Mouse (Mus musculus) right cerebral cortex, postnatal 36 days (tissue): ENCODE data around the gene Ecsit.
"Not testable (repeated sequence)": the region's sequence is repeated elsewhere in the genome, so short reads cannot be mapped to it uniquely, and the experiment has no call there.

Experiments used
- DNase-seq, 2 experiments: peaks; one replicate each; pipeline ENCODE4 v3.0.0; 2022; ENCODE audit warnings: low spot score in 2 of 2, mixed read lengths in 1 of 2

Ecsit gene

DNA sequence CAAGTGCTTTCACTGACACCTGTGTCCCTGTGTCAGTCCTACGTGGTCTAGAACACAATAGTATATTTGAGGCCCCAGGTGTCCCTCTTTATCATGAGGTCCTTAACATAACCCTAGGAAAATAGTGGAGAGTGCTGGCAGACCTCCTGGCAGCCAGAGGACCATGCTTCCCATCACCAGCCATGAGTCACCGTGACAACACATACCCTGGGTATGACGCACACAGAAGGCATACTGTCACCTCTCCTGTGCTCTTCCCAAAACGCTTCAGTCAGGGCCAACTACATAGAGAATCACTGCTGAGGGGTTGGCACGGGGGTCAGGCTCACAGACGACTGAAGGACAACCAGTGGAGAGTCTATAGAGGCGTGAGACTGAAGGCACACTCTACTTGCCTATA, 4.7 kb upstream of the Ecsit start:
- no peak for DNase-seq

DNA sequence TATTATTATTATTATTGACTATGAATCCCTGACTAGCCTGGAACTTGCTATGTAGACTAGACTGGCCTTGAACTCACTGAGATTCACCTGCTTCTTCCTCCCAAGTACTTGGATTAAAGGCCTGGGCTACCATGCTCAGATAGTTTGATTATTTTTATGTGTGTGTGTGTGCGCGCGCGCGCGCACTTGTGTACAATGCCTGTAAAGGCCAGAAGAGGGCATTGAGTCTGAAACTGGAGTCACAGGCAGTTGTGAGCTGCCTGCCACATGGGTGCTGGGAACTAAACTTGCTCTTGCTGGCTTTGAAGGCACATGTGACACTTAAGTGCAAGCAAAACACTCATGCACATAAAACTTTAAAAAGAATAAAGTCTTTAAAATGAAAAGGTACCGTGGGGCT, 4.0 kb upstream of the Ecsit start:
- no peak for DNase-seq

DNA sequence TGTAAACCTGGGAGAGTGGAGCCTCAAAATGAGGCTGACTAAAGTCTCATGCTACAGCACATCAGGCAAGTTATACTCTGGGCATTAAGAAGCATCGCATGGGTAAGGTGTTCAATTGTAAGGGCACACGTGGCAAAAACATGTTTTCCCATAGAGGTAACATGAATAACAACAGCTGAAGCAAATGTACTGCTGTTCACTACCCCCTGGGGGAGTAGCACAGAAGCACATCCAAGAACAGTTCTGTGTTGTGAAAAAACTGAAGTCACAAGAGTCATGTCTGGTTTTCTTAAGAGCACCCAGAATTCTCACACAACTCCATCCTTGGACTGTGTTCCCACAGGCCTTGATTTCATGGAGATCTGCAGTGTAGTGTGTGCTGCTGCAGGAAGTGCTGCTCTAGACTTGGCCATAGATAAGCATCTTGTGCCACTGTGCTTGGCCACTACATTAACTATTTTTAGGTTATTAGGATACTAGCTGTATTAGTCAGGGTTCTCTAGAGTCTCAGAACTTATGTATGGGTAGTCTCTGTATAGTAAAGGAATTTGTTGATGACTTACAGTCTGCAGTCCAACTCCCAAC, 1.9 kb upstream of the Ecsit start:
- no peak for DNase-seq

DNA sequence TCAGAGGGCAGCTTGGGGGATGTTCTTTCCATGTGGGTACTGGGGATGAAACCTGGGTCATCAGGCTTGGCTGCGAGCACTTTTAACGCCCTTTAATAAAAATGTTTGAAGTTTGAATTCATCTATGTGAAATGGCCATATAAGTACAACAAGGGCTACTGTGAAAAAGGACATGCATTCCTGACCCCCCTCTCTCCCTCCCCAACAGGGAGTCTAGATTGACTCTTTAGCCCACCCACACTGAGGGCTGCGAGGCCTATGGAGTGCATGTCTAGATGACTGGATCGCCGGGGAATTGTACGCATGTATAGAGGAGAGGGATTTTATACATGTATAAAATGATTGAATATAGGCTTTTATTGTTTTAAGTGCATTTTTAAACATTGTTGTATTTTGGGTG, 774 bp upstream of the Ecsit start:
- no peak for DNase-seq

DNA sequence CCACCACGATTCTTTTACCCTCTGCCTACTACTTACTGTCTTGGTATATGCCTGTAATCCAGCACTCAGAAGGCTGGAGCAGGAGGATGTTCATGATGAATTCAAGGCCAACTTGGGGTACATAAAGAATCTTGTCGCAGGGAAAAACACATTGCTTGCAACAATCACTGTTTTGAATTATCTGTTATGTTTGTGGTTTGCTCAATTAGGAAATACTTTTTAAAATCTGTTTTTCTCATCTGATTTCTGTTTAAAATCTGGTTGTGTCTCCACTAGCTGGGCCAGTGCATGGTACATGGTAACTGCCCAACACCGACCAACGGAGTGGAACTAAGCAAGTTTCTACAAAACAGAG, 594 bp downstream of the Ecsit start:
- no peak for DNase-seq

DNA sequence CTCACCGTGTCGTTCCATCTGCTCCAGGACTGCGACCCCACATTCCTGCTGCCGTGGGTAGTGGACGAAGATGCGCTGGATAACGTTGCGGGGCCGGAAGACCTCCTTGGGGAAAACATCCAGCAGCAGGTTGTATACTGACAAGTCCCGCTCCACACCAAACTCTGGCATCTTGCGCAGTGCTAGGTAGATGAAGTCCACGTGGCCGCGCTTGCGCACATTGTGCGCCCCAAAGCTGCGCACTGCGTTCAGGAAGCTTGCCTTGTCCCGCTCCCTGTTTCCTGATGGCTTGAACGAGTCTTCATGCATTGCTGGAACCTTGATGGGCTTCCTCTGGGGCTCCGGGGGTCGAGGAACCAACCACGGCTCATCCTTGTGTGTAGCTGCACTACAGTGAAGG, 9.0 kb downstream of the Ecsit start:
- no peak for DNase-seq

DNA sequence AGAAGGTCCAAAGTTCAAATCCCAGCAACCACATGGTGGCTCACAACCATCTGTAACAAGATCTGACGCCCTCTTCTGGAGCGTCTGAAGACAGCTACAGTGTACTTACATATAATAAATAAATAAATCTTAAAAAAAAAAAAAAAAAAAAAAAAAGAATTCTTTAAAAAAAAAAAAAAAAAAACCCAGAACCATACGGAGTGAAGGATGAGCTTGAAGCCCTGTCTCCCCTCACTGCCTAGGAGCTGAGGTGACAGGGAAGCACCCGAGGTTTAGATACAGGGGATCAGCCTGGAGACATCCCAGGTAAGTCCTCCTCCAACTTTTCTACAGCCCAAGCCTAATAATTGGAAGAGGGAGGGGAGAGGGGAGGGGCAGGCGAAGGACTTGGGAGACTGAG, 9.5 kb downstream of the Ecsit start:
- not testable (repeated sequence) for DNase-seq

DNA sequence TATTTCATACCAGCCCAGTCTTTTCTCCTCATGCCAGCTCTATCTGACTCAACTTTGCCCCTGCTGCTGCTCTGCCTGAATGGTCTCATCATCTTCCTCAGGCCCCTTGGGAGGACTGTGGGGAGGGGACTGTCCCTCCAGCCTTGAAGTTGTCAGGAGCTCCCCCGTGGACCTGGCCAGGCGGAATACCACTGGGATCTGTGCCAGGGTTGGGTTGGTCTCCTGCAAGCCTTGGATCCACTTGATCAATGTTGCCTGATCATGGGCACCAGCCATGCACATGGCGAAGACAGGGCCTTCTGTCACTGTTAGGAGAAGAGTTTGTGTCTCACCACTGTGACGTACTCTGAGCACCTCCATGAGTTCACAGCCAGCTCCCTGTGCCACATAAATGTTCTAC, 13.0 kb downstream of the Ecsit start:
- DNase-seq, result no peak

DNA sequence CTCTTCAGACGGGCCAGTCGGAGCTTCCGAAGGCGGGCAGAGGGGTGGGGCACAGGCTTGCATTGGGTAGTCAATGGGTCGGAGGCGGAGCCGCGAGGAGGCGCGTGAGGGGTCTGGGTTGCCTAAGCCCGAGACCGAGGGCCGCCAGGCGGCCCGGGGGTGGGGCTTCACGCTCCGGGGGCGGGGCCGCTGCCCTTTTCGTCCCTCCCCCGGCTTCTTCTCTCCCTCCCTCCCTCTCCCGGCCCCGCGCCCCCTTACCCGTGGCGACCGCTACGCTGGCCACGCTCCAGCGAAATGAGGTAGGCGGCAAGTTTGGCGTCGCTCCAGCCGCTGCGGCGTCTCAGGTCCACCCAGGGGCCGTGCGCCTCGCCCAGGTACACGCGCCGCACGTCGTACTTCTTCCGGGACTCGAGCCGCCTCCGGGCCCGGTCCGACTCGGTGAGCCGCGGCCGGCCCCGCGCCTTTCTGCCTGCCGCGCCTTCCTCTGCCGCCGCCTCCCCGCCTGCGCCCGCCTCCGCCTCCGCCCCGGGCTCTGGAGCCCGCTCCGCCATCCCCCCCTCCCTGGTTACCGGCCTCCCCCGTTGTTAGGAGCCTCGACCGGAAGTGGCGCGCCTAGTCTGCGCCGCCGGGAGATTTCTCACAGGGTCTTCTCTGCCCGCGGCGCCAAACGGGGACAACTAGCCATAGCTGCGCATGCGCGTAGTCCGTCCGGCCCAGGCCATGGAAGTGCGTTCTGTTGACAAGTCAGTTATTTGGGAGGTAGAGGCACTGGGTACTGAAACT, 14.3 kb downstream of the Ecsit start, which contains the start of the genes Gm49318 and Zfp653:
Gene Gm49318 (minus strand): TSS at position 469 of the 783 bp plus-strand sequence.
Gene Zfp653 (minus strand): TSS at position 586 of the 783 bp plus-strand sequence.
- DNase-seq, result peak; percentile 96

DNA sequence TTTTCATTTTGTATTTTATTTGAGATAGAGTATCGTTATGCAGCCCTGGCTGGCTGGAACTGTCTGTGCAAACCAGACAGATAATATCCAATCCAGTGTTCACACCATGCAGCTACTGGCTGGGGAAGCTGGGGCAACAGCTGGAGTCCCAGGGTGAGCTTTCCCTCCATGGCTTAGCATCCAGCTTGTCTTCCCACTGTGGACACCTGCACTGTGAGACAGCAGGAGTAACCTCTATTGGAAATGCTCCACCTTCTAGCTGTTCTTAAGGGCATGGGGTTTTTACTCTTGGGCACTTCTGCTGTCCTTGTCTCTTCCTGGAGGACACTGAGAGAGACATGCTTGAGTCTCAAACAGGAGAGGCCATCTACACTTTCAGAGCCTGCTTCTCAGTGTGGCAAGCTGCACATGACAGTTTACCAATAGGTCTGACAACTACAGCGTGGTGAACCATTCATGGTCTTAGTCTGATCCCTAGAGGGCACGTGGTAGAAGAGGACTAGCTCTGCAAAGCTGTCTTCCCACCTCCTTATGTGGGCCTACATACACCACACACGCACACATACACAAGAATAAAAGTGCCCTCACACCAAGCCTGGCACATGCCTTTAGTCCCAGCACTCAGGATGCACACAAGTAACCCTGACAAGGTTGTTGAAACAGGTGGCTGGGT, 15.2 kb downstream of the Ecsit start:
- no peak for DNase-seq

DNA sequence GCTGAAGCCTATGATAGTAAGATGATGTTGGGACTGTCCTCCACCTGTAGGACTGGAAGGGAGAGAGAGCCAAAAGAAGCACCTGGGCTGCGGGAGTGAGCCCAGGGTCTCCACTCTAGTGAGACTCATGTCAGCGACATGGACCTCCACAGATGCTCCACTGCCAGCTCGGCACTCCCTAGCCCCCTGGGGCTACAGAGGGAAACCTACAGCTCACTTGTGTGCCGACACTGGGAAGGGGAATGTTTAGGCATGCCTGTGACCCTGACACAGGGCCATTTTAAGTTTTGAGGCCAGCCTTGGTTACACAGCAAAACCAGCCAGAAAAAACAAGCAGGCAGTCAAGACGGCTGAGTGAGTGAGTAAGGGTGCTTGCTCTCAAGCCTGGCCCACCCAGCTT, 18.0 kb downstream of the Ecsit start:
- no peak for DNase-seq

DNA sequence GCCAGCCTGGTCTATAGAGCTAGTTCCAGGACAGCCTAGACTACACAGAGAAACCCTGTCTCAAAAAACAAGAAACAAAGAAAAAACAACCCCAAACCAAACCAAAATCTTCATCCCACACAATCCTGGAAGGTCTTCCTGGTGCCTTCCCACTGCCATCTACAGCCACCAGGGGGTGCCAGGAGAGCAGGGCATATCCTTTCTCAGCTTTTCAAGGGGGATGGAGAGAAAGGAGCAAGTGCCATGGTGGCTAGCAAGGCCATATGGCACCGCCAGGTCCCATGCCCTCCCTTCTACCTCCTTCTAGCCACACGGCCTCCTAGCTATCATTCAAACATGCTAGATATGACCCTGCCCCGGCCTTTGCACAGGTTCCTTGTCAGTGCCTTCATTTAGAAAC, 18.8 kb downstream of the Ecsit start:
- no peak for DNase-seq

DNA sequence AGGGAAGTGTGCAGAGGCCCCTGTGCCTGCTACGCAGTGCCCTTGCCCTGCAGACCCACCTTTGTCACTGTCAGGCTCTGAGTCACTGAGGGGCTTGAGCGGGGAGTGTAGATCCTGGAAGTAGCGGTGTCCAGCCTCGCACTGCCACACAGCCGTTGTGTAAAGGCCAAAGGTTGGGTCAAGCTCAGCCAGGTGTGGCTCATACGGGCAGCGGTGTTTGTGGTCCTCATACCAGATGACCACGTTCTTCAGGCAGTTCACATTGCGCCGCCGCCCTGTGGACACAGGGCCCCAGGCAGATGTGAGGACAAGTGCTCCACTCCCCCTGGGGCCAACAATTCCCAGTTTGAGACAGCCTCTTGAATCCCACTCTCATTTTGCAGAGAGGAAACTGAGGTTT, 19.6 kb downstream of the Ecsit start:
- DNase-seq, result no peak

DNA sequence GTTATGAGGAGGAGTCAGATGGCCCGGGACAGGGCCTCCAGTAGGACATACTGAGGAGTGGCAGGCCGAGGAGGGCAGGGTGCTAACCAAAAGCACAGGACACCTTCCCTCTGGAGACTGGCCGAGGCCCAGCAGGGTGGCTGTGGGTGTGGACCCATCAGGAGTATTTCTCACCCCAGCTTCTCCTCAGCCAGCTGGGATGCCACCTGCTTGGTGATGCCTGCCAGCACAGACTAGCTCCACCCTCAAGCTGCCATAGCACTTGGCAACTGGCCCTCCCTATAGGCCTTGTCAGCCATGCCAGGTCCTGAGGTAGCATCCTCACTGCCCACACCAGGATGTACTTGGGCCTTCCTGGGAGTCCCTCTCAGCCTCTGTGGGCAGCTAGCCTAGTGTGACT, 20.9 kb downstream of the Ecsit start:
- no peak for DNase-seq

DNA sequence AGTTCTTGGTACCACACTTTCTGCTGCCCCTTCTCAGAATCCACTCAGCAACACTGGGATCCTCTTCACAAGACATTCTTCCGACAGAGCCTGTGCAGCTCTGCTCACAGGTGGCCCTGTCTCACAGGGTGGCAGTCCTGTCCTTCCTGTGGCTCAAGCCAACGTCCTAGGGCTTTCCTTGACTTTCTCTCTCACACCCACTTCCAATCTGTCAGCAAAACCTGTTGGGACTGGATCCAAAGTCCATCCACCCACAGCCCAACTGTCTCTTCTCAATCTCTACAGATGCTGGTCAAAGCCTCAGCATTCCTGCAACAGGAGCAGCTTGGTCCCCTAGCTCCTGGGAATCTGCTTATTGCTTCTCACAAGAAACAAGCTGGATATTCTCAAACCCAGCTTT, 23.9 kb downstream of the Ecsit start:
- DNase-seq, result peak; percentile 59 to 62

DNA sequence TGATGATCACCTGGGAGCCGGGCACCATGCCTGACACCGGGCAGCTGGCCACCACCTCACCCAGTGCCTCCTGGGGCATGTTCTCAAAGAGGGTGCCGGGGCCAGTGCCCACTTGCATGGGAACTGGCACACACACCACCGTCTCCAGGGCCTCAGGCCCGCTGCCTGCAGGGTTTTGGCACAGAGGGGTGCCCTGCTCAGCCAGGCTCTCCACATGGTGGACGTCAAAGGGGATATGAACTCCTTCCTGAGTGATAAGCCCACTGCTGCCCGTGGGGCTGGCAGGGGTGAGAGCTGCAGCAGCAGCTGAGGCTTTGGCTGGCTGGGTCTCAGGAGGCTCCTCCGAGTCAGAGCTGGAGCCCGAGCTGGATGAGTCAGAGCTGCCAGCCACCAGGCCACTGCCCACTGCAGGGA, 27.2 kb downstream of the Ecsit start:
- DNase-seq, result no peak

DNA sequence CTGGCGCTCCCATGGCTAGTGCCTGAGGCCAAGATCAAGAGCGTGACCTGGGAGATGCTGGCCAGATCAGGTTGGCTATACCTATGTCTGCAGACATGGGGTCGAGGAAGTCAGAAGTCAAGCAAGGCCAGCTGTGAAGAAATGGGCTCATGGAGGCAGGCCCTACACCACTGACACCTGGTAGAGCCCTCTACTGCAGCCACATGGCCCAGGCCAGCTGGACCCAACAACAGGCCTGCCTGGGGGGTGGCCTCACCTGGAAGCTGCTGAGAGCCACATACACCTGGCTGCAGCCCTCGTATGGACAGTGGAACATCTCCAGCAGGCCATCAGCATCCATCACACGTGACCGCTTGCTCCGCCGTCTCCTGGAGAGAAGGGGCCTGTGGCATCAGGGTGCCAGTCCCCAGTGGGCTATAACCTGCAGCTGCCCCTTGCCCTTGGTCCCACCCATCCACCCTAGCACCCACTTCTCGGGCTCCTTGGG, 28.2 kb downstream of the Ecsit start:
- no peak for DNase-seq

DNA sequence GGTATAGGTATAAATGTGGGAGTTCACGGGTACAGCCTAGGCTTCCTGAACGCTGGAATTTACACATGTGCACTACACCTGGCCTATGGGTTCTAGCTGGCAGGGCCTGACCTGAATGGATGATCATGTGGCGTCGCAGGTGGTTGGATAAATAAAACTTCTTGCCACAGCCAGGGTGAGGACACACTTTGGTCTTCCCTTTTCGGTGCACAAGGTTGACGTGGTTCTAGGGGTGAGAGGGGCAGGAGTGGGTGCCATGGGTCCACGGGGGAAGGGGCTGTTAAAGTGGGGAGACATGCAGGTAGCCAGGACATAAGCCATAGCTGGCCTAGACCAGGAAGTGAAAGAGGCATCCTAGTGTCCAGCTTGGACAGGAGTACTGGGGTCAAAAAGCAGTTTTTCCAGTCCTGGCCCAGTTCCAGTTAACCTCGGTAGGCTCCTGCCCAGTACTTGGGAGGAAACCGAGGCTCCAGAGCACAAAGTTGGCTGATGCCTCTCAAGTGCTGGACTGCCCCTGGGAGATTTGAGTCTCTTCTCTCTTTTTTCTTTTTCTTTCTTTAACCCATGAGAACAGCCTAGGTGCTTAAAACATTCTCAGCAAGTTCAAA, 28.8 kb downstream of the Ecsit start:
- no peak for DNase-seq

DNA sequence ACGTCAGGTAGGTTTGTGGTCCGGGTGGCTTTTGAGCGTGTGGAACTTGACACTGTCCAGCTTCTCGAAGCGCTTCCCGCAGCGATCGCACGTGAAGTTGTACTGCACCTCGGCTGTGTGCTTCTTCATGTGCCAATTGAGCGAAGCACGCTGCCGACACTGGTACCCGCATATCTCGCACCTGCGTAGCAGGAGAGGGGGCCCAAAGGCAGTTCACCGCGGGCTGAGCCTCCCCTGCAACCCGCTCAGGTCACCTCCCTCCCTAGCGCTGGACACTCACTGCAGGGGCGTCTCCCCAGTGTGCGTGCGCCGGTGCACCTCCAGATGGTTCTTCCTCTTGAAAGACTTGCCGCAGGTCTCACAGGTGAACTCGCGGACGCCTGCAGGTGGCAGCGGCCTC, 29.5 kb downstream of the Ecsit start:
- DNase-seq, result no peak

DNA sequence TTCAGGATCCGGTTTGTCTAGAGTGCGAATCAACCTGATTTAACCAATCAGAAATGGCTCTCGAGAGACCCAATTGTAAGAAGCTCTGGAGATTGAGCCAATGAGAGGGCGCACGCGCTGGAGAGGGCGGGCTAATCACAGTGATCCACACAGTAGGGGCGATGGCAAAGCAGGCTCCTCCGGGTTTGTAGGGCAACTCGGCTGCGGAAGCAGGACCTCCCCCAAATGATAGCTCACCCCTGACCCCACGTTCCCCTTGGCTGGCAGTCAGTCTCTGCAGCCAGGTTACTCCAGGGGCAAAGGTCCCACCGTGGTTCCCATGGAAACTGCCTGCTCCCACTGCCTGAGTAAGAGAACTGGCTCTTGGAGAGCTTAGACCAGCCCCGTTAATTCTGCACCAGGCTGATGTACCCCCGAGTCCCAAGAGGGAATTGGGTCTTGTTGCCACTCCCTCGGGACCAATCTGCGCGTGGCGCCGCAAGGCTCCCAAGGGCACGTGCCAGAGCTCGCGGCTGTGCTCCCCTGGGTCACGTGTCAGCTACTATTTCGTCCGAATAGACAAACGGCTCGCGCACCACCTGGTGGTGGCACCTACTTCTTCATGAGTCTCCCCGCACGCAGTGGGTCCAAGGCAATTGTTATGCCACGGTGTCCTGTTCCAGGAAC, 30.7 kb downstream of the Ecsit start:
- peak; percentile 75 to 81 for DNase-seq

DNA sequence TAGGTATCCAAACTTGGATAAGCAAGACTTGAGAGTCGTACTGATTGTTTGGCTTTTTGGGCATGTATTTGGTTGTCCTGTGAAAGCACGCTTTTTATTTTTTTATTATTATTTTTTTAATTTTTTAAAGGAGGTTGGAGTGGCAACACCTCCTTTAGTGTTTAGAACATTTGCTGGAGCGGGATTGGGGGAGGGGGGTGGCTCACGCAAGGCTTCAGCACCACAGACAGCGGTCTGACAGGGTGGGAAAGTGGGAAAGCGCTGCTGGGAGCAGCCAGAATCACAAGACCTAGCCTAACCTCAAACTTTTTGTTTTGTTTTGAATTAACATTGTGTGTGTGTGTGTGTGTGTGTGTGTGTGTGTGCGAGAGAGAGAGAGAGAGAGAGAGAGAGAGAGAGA, 31.6 kb downstream of the Ecsit start:
- DNase-seq, result no peak

DNA sequence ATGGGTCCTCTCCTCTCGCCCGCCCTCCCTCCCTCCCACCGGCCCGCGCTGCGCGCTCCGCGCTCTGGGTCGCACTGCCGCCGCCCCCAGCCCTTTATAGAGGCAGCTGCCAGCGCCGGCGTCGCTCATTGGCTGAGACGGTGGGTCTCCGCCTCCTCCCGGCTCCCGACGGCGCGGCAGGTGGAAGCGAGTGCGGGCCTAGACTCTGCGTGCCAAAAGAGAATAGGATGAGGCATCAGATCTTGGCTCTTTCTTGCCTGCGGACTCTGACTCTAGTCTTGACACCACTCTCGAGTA, 33.3 kb downstream of the Ecsit start, which contains the start of gene Elavl3:
Gene Elavl3 (minus strand): TSS at position 66 of the 297 bp plus-strand sequence.
- DNase-seq, result peak; percentile 75 to 80
